Mouse (Mus musculus) adrenal gland, adult 2 months (tissue): Measurements from ENCODE around the gene Mlip. TPM values are rescaled to one million over a fixed set of nuclear protein-coding genes. Genes with fewer than 3 reads are reported as not detected.

Experiments
- DNase-seq: peaks from one replicate; pipeline ENCODE4 v3.0.0; 2021
- polyA plus RNA-seq: library from polyadenylated mRNA; depleted of rRNA; stranded (reverse); fragments of >200 nt; gene quantifications from 2 replicates; pipeline ENCODE4 v1.2.3, GENCODE M21; 2012
- total RNA-seq, 2 experiments: library from RNA; stranded (reverse); gene quantifications; 2 replicates each; pipeline ENCODE4 v1.2.3; 2021

Gene Mlip
- total and polyA plus RNA-seq, 3 experiments = 0.84 to 2.3 TPM; not detected in 1

GRCm38 (mm10) chr9:77347704-77348103 is 5.1 kb downstream of the Mlip start:
- DNase-seq = no peak

GRCm38 (mm10) chr9:77344318-77344717 is 8.5 kb downstream of the Mlip start:
- DNase-seq = peak; percentile 47

GRCm38 (mm10) chr9:77340159-77340862 is 12.5 kb downstream of the Mlip start:
- no peak for DNase-seq

GRCm38 (mm10) chr9:77339571-77340148 is 13.1 kb downstream of the Mlip start:
- no peak for DNase-seq

- no peak for DNase-seq
Observed at GRCm38 (mm10) chr9:77335370-77335769, 17.4 kb downstream of the Mlip start.

GRCm38 (mm10) chr9:77318346-77318745 is 34.4 kb downstream of the Mlip start:
- peak; percentile 20 for DNase-seq

GRCm38 (mm10) chr9:77310548-77310947 is 42.2 kb downstream of the Mlip start:
- no peak for DNase-seq

GRCm38 (mm10) chr9:77305417-77305816 is 47.4 kb downstream of the Mlip start:
- no peak for DNase-seq

GRCm38 (mm10) chr9:77302340-77302739 is 50.4 kb downstream of the Mlip start:
- no peak for DNase-seq

GRCm38 (mm10) chr9:77287958-77288357 is 64.8 kb downstream of the Mlip start:
- no peak for DNase-seq

- DNase-seq = no peak
Observed at GRCm38 (mm10) chr9:77279371-77279770, 73.4 kb downstream of the Mlip start.

GRCm38 (mm10) chr9:77278055-77278454 is 74.7 kb downstream of the Mlip start:
- no peak for DNase-seq

- DNase-seq = no peak
Observed at GRCm38 (mm10) chr9:77277270-77277669, 75.5 kb downstream of the Mlip start.

GRCm38 (mm10) chr9:77276451-77277154 is 76.2 kb downstream of the Mlip start:
- no peak for DNase-seq

GRCm38 (mm10) chr9:77272727-77273126 is 80.0 kb downstream of the Mlip start:
- DNase-seq = no peak

- DNase-seq = no peak
Observed at GRCm38 (mm10) chr9:77265268-77266017, 87.3 kb downstream of the Mlip start.

GRCm38 (mm10) chr9:77259052-77259451 is 93.7 kb downstream of the Mlip start:
- DNase-seq = no peak

- DNase-seq = no peak
Observed at GRCm38 (mm10) chr9:77258265-77258664, 94.5 kb downstream of the Mlip start.

- DNase-seq = no peak
Observed at GRCm38 (mm10) chr9:77254514-77254913, 98.3 kb downstream of the Mlip start.

- DNase-seq = no peak
Observed at GRCm38 (mm10) chr9:77252761-77253160, 100.0 kb downstream of the Mlip start.

- no peak for DNase-seq
Observed at GRCm38 (mm10) chr9:77252134-77252533, 100.6 kb downstream of the Mlip start.

- no peak for DNase-seq
Observed at GRCm38 (mm10) chr9:77251511-77252112, 101.2 kb downstream of the Mlip start.
